Mouse (Mus musculus): Measurements from ENCODE around the gene Zfp512b.

Zfp512b gene

DNA sequence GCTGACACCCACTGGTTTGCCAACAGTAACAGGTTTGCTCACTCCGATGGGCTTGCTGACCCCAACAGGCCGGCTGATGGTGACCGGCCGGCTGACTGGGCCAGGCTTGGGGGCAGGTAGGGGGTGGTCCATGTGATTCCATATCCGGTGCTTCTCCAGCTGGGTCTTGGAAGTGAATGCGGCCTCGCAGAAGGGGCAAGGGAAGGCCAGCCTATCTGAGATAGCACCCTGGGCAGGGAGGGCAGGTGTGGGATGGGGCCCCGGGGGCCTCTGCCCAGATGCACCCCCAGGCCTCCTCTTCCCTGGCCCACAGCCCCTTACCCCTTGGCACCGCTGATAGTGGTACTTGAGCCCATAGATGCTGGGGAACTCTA, 2.9 kb downstream of the Zfp512b start:
- DNase-seq (ENCODE audit: low read depth in 2 of 2, low spot score in 2 of 2), result no peak

DNA sequence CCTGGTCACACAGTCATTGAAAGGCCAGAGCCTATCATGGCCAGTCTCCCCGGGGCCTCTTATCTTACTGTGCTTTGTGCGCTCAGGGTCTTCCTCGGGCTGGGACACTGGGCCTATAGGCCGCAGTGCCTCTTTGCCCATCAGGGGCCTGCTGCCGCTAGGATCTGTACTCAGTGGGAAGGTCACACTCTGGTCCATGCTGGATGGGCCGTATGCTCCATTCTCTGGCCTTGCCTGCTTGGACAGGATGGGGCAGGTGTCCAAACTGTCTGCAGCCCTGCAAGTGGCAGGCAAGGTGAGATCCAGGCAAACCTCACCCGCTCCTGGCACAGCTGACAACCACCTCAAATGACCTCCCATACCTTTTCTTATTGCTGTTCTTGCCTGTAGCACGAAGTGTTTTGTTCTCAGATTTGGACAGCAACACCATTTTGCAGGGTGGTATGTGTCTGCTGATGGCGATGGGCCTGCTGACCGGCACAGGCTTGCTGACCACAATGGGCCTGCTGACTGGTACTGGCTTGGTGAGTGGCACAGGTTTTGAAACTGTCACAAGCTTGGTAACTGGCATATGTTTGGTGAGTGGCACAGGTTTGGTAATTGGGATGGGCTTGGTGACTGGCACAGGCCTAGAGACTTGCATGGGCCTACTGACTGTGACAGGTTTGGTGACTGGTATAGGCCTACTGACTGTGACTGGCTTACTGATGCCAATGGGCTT, 3.4 kb downstream of the Zfp512b start:
- DNase-seq (ENCODE audit: low read depth in 2 of 2, low spot score in 2 of 2), result no peak

DNA sequence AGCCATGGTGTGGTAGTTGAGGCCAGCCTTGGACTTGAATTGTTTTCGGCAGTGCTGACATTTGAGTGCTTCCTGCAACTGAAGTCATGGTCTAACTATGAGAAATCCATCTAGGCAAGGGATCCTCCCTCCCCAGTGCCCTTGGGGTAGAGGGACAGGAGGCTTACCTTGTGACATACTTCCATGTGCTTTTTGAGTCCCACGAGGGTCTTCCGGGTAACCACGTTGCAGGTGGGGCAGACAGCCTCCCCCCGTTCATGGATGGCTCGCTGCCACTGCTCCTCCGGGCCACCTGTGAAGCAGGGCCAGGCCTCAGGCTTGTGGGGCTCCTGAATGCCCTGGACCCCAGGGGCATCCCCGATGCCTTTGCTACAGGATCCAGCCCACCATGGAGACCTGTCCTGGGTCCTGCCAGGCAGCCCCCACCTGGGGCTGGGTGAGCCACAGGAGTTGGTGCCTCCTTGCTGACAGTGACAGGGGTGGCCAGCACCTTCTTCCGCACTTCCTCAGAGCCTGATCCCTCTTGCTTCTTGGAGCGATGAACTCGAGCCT, 4.3 kb downstream of the Zfp512b start:
- no peak for DNase-seq (ENCODE audit: low read depth in 2 of 2, low spot score in 2 of 2)

DNA sequence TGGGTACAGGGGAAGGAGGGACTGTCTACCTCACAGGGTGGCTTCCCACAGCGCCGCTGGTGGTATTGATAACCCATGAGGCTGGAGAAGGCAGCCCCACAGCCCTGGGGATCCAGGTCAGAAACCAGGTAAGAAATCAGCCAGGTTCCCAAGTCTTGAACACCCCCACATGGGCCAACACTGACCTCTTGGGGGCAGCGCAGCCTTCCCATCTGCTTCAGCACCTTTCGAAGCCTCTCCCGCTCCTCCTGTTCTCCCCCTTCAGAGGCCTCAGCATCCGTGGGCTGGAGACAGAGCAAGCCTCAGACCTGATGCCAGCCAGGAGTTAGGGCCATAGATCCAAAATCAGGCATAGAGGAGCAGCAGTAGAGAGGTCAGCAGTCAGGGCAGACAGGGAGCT, 4.8 kb downstream of the Zfp512b start:
- no peak for DNase-seq (ENCODE audit: low read depth in 2 of 2, low spot score in 2 of 2)

DNA sequence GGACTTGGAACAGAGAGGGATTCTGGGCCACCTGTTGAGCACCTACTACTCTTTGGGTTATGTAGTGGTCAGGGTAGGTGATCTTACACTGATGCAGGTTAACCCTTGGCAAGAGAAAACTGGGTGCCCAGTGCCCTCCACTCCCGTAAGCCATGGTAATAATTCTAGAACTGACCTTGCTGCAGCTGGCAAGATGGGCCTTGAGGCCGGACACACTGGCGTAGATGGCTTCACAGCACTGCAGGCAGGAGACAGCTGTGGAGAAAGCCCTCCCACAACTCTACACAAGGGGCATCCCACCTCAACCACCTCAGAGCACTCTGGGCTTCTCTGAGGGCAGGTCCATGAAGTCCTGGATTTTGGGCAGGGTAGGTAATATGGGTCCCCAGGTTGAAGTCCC, 6.5 kb downstream of the Zfp512b start:
- DNase-seq (ENCODE audit: low read depth in 2 of 2, low spot score in 2 of 2), result no peak

DNA sequence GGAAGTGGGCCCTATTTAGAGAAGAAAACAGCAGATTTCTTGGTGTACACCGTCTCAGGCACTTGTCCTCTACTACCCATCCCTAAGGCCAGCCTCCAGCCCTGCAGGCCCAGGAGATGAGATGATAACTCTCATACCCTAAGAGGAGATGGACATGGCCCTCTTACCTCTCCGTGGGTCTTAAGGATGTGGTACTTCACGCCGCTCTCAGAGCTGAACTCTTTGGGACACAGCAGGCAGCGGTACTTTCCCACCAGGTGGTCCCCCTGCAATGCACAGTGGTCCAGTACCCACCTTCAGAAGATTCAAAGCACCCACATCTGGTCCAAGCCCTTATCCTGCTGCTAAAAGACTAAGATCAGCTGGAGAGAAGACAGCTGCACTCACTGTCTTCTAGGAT, 7.1 kb downstream of the Zfp512b start:
- no peak for DNase-seq (ENCODE audit: low read depth in 2 of 2, low spot score in 2 of 2)

DNA sequence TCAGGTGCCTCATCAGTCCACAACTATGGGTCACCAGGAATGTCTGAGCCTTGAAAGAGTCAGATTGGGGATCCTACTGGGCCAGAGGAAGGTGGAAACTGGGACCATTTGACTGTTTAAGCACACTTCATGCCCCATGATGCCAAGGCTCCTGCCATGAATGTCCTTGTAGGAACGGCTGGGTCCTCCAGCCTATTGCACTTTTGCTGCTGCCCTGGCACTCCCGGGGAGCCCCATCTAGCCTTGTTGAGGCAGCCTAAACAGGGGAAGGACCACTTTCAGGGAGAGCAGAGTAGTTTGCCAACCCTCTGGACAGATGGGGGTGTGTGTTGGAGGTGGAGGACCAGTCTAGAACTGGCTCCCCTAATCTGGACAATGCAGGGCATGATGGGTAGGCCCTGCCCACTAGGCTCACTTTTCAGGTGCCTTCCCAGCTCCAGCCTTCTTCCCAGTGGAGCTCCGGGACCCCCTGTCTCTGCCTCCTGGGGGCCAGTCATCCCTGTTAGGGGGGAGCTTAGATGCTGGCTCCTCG, 8.1 kb downstream of the Zfp512b start, which contains the start of gene Uckl1:
Uckl1 (minus strand) TSS at position 482 of the 532 bp plus-strand sequence.
- no peak for DNase-seq (ENCODE audit: low read depth in 2 of 2, low spot score in 2 of 2)

DNA sequence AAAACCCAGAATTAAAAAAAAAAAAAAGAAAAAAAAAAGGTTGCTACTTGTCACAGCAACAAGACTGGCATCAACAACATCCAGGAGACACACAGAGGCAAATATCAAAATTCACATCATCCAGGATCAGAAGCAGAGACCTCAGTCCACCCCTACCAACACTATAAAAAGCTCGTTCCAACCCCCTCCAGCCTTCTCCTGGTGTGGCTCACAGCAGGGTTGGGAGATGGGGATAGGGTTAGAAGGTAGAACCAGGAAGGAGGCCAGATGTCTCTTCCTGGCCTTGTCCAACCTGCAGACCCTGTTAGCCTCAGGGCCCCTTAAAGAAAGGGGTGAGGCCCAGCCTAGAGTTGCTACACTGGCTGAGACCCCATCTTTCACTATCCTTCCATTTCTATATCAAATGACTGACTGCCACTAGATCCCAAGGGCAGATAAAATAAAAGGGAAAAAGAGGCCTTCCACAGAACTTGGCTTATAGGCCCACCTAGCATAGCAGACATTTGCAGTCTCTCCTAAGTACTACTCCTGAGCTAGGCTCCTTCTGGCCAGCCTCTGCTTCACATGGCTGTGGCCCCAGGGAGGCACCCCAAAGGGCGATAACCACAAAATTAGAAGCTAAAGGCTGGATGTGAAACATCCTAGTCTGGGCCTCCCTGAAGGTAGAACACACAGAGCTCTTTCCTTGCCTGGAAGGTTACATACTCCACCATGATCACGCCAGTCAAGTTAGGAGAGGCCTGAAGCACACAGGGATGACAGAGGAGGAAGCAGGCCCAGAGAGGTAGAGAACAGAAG, 8.9 kb downstream of the Zfp512b start:
- no peak for DNase-seq (ENCODE audit: low read depth in 2 of 2, low spot score in 2 of 2)

DNA sequence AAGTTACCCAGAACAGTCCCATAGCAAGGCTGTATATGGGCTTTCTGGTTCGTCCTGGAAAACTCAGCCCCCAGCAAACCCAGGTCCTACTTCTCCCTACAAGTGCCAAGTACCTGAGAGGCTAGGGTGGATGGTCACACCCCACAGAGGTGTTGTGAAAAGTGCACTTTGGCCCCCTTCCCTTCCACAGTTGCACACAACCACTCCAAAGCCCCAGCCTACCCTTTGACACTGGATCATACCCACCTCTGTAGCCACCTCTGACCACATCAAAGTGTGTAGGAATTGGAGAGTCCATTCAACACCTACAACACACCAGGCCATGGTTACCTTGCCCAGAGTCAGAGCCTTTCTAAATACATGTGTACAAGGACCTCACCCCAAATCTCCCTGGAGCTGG, 9.7 kb downstream of the Zfp512b start:
- DNase-seq (ENCODE audit: low read depth in 2 of 2, low spot score in 2 of 2), result no peak

DNA sequence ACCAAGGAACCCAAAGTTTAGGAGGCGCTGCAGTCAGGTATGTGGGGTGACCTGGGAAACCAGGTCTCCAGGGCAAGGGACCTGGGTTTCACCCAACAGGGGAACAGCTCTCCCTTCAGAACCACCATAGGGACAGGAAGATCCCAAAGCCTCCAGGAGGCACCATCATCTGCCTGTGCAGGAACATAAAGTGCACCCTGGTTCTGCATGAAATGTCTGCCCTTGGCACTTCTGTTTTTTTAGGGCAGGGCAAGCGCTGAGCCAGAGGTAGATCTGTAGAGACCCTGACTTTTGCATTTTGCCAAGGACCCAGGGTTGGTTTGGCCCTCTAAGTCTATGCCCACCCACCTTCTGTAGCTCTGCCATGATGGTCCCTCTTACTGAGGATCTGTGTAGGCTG, 10.2 kb downstream of the Zfp512b start:
- no peak for DNase-seq (ENCODE audit: low read depth in 2 of 2, low spot score in 2 of 2)

DNA sequence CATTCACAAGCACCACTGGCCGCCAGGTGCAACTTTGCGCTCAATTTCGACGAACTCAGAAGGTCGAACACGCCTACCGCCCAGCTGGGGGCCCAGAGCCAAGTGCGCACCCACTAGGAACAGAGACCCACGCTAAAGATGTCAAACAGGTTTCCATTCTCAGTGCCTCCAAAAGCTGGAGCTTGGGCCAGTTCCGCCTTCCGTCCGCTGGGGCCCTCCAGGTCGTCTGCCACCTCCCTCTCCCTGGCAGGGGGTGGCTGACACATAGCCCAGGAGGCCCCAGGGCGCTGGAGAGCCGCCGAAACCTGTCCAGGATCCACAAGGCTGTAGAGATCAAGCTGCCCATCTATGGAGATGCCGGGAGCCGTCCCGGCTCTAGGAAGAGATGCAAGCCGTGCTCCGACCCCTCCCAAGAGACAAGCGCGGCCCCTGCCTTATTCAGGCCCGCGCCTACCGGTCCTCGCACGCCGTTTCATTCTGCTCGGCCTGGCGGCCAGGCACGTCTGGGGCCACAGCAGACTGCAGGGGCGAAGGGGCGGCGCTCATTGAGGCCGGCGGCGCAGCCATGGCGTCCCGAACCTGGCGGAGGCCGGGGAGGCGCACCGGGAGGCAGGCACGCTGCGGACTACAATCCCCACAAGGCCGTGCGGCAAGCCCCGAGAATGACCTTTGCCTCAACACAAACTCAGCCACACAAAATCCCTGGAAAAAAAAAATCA, 11.0 kb downstream of the Zfp512b start:
- peak; percentile 66 for DNase-seq (ENCODE audit: low read depth in 2 of 2, low spot score in 2 of 2)

DNA sequence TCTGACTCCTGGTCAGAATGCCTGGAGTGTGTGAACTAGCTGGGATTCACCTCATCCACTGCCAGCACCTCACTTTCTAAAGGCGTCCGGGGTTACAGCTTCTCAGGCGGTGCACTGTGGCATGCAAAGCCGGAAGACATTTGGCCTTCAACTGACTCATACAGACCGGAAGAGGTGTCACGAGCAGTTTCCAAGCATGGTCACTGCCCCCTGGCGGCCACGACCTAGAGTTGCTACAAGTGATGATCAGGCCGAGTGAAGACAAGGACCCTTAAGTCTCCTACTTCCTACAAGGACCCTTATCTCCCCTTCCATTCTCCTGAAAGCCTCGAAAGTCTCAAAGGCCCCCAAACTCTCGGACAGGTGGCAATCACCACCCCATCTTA, 11.6 kb downstream of the Zfp512b start:
- peak; percentile 78 to 79 for DNase-seq (ENCODE audit: low read depth in 2 of 2, low spot score in 2 of 2)

DNA sequence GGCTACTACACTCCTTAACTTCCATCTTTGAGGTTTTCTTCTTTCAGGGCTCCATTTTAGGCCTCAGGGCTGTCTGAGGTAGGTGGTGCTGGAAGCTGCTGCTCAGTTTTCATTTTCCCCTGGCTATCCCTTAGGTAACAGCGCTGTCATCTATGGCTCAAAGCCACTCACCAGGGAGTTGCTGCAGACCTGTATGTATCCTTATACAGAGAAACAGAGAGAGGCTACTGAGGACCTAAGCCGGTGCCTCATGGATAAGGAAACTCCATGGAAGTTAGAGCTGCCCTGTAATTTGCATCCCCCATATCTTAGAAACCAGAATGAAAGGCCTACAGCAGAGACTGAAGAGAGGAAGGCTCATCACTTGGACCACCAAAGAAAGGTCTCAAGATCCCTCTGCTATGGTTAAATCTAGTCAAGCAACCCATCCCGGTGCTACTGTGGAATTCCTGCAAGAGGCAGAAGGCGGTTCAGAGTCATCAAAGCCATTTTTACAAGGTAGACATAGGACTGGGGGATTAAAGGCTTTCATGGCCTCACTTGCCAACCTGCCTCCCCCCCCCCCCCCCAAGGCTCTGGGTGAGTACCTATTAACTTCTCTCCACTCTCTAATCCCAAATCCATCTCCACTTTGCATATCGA, 12.4 kb downstream of the Zfp512b start:
- no peak for DNase-seq (ENCODE audit: low read depth in 2 of 2, low spot score in 2 of 2)

DNA sequence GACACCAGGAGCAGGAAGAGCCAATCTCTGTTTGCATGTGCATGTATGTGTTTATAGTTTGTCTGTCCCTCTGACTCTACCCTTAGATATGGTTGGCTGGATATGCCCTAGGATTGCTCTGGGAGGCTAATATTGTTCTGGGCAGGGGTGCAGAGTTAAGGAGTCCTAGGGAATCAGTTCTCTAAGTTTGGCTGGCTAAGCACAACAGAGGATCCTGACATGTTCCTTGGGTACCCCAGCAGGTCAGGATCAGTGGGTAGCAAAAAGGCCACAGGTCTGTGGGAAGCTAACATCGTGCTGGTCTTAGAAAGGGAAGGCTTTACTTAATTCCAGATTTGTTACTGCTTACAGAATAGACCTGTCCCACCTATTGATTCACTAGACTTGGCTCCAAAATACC, 12.9 kb downstream of the Zfp512b start:
- no peak for DNase-seq (ENCODE audit: low read depth in 2 of 2, low spot score in 2 of 2)

DNA sequence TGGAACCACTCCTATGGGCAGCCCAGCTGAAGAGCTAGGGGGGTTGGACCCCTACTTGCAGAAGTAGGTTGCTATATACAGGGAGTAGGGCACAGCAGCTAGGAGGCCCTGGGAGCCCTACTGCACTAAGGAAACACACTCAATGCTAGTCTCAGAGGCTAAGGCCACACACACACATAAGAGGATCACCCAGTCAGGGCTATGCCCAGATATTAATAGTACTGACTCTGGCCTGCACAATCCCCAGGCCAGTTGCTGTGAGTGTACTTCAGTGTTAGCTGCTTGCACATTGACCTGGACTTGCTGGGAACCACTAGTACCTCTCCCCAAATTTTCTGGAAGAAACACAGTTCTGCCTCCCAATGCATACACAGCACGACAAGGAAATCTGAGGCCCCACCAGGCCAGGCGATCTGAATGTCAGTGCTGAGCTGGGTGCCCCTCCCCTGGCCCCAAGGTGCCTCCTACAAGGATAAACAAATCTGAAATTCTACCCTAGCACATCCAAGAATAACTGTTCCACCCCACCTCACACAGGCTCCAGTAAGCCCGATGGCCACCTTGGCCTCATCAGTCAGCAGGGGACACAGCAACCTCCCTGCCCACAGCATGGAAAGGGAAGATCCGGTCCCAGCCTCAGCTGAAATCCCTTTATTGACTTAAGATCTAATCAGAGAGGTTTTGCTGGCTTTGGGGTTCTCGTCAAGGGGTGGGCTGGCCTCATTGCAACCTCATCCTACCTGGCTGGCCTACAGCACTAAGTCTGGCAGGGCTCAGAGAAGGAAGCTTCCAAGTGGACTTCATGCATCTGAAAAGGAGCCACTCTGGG, 13.6 kb downstream of the Zfp512b start:
- DNase-seq (ENCODE audit: low read depth in 2 of 2, low spot score in 2 of 2), result no peak

DNA sequence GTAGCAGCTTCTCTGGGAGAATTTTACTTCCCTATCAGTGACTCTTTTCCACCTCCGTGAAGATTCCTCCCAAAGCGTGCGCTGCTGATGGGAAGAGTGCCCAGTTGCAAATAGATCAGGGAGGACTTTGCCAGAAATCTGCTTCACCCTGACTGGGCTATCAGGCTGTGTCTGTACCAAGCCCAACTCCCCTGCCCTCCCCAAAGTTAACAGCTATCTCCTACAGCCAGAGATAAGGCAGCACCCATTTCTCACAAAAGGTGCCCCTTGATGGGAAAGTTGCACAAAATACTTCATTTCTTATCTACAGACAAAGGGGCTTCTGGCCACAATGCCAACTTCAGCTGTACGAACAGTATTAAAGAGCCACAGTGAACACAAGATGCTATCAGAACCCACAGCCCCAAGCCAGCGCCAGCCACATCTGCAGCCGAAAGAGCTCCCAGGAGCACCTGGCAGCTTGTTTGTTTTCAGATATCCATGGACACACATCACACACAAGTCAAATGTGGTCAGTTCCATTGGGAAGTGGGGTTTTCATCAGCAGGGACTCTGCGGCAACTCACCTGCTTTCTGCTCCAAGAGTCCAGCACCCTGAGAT, 14.5 kb downstream of the Zfp512b start:
- no peak for DNase-seq (ENCODE audit: low read depth in 2 of 2, low spot score in 2 of 2)

DNA sequence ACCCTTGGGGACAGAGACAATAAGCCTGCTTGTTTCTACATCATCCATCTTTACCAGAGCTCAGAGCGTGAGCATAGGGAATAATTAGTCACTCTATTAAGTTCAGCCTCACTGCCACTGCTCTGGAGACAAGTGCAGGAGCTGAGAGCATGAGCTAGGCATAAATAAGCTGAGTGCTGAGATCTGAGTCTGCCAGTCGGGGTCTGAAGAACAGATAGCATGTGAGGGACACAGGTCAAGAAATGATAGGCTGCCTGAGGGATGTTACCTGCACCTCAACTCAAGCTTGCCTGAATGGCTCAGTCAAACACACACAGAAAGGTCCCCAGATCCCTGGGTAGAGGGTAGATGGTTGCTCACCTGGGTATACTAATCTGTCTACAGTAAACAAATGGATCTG, 15.5 kb downstream of the Zfp512b start:
- DNase-seq (ENCODE audit: low read depth in 2 of 2, low spot score in 2 of 2), result no peak

DNA sequence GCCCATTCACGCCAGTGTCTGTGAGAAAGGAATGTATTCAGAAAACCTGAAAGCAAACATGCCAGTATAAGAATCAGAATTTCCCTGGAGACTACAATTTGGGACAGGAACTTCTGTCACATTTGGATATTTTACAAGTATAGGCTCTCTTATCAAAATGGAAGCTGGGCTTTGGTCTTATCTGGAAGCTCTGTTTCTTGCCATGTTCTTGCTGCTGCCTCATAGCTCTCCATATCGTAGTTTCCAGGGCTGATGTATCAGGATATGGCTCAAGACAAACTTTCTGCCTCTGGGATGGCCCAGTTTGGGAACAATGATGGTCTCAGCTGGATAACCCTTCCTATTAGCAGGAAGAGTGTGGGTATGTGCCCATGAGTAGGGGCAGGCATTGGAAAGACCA, 16.0 kb downstream of the Zfp512b start:
- no peak for DNase-seq (ENCODE audit: low read depth in 2 of 2, low spot score in 2 of 2)

DNA sequence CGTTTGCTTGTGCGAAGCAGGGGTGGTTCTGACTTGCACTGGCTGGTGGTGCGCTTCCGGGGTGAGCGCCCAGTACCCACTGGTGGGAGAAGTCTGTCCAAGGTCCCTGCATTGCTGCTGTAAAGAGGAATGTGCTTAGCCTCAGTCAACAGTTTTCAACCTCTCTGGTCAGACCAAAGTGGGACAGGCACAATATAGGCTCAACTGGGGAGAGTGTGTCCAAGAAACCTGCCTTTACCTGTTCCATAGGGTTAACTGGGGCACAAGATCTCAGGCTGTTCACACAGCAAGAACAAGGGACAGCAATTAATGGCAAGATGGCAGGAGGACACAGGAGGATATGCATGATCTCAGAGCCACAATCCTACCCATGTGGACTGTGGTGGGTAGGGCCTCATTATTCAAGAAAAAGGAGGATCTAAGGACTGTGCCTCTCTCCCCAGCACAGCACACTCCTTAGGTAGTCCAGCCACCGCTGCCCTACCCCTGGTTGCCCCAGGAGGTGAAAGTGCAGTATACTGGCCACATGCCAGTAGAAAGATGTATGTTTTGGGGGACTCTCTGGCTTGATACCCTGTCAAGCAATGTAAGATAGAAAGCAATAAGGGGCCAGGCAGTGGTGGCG, 17.6 kb downstream of the Zfp512b start:
- DNase-seq (ENCODE audit: low read depth in 2 of 2, low spot score in 2 of 2), result no peak
